Mouse (Mus musculus): Measurements from ENCODE around the gene Saxo1.
A peak's percentile ranks its signal among the peaks of the same experiment; 100 is the strongest.

The Saxo1 gene

GRCm38 (mm10) chr4:86529161-86529560 lies 29.0 kb downstream of the Saxo1 start:
- ATAC-seq (ENCODE audit: insufficient number of reproducible peaks, low FRiP score, low TSS enrichment), result peak; percentile 78

- ATAC-seq (ENCODE audit: insufficient number of reproducible peaks, low FRiP score, low TSS enrichment), result no peak
These were observed 30.7 kb downstream of the Saxo1 start for GRCm38 (mm10) chr4:86527162-86528136.

GRCm38 (mm10) chr4:86524483-86524882 lies 33.6 kb downstream of the Saxo1 start:
- no peak for ATAC-seq (ENCODE audit: insufficient number of reproducible peaks, low FRiP score, low TSS enrichment)

DNA sequence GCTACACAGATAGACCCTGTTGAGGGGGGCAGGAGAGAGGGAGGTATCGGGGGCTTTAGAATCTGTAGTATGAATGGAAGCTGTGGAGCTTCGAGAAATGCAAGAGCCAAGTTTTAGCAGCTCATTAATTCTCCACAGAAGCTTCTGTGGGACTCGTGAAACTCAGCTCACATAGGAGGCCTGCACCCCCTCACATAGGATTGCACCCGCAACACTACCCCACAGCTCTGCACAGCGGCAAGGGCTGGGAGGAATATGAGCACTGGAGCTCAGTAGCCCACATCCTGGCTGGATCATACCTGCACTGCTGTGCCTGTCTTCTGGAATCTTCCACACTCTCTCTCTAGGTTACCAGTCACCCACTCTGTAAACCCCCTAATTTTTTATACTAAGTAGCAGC lies 34.4 kb downstream of the Saxo1 start:
- no peak for ATAC-seq (ENCODE audit: insufficient number of reproducible peaks, low FRiP score, low TSS enrichment)

DNA sequence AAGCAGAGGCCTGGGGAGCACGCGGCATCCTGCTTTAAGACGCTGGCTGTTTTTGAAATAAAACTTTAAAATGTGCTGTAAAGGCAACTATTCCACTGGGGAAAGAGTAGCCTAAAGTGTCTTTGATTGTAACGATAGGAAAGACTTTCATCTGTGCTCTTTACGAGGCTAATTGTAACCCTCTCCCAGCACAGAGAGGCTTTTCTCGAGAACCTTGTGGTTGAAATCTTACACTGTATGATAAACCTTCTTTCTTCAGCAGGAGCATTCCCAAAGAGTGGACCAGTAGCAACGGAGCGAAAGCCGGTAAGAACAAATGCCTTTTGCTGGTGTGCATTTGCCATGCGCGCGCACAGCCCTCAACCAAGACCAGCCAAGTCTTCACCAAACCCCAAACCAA lies 37.4 kb downstream of the Saxo1 start:
- no peak for ATAC-seq (ENCODE audit: insufficient number of reproducible peaks, low FRiP score, low TSS enrichment)

- ATAC-seq (ENCODE audit: insufficient number of reproducible peaks, low FRiP score, low TSS enrichment), result no peak
These were observed 38.2 kb downstream of the Saxo1 start for GRCm38 (mm10) chr4:86519953-86520352.

DNA sequence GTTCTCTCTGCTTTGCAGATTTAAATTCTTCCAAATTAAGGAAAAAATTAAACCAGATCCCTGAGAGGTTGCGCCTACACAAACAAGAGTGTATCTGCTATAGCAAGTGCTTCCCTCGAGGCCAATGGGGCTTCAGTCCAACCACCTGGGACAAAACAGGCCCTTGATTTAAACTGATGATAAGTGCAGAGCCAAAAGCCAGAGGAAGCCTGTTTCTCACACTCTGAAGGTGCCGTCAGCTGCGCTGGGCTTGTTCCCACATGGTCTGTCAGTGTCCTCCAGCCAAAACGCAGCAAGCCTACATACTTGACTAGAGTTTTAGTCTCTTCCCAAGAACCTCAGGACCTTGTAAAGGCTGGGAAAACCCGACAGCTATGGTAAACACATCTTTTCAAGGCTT lies 53.5 kb downstream of the Saxo1 start:
- no peak for ATAC-seq (ENCODE audit: insufficient number of reproducible peaks, low FRiP score, low TSS enrichment)

DNA sequence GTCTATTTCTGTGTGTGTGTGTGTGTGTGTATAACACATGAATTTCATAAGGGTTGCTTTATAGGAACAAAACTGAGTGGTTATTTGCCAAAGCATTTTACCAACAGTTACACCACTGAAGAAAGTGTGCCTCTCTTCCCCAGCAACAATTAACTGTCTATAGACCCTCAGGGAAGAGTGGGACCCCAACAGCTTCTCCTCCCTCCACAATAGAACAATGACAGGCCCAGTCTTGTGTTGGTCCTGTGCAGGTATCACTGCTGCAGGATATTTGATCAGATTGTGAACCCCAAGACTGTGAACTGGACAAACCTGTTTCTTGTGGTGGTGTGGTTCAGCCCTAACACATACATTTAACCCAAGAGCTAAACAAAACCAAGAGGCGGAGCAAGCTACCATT lies 58.6 kb downstream of the Saxo1 start:
- no peak for ATAC-seq (ENCODE audit: insufficient number of reproducible peaks, low FRiP score, low TSS enrichment)

- no peak for ATAC-seq (ENCODE audit: insufficient number of reproducible peaks, low FRiP score, low TSS enrichment)
These were observed 59.4 kb downstream of the Saxo1 start for GRCm38 (mm10) chr4:86498754-86499153.

GRCm38 (mm10) chr4:86489128-86489527 lies 69.0 kb downstream of the Saxo1 start:
- ATAC-seq (ENCODE audit: insufficient number of reproducible peaks, low FRiP score, low TSS enrichment), result no peak

DNA sequence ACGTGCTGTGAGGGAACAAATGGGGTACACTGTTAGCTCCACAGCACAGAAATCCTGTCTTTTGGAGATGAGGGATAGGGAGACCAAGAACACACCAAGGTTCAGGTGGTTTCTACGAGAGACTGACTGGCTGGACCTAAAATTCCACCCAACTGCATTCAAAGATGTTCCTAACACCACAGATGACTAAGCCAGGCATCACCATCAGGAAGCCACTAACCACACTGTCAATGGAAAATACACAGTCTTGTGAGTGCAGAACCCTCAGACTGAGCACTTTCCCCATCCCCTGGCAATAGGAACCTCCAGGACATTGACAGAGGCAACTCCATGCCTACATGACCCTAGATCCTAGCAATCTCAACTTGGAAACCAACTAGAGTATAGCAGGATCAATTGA lies 71.2 kb downstream of the Saxo1 start:
- ATAC-seq (ENCODE audit: insufficient number of reproducible peaks, low FRiP score, low TSS enrichment), result no peak

GRCm38 (mm10) chr4:86486491-86486890 lies 71.6 kb downstream of the Saxo1 start:
- no peak for ATAC-seq (ENCODE audit: insufficient number of reproducible peaks, low FRiP score, low TSS enrichment)

DNA sequence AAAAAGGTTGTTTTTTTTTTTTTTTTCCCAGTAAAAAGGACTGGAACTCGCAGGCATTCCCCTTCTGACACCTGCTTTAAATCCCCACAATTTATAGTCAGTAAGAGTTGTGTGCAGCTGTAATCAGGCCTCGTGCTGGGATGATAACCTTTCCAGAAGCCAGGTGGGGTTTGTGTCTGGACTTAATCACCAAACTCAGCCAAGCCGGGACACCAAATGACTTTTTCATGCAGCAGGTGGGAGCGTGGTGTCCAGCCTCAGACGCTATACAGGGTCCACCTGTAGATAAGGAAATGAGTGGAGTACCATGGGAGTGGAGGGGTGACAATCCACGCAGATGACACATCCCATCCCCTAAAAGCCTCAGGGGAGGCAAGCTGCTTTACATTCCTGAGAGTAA lies 73.1 kb downstream of the Saxo1 start:
- ATAC-seq (ENCODE audit: insufficient number of reproducible peaks, low FRiP score, low TSS enrichment), result no peak

DNA sequence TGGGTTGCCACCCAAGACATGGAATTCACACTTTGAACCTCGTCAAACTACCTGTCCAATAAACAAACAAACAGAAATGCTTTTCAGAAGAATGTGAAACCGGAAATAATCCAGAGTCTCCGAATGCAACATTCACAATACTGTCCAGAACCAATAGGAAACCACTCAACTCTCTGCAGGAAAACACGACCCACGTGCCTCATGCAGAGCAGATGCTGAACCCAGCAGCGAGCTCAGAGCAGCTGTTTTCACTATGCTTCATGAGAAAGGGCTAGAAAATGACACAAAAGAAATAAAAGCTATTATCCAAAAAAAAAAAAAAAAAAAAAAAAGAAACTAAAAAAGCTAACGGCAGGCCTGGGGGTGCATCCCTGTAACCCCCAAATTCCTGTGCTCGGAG lies 74.4 kb downstream of the Saxo1 start:
- no peak for ATAC-seq (ENCODE audit: insufficient number of reproducible peaks, low FRiP score, low TSS enrichment)

GRCm38 (mm10) chr4:86483013-86483615 lies 75.0 kb downstream of the Saxo1 start:
- ATAC-seq (ENCODE audit: insufficient number of reproducible peaks, low FRiP score, low TSS enrichment), result no peak

DNA sequence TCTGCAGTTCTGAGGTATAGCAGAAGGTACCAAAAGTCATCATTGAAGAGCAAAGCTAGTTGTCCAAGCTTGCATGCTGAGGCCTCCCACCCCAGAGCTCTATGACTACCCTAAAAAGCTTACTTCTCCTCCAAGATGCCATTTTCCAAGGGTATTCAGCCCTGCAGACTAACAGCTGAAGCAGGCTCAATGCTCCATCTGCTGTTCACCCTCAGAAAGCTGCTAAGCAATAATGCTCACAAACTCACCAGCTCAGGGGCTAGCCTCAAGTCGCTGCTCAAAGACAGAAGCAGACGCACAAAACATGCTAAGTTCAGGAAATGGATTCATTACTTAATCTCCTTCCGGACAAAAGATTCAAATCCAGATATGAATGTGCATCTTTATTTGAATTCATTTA lies 77.2 kb downstream of the Saxo1 start:
- ATAC-seq (ENCODE audit: insufficient number of reproducible peaks, low FRiP score, low TSS enrichment), result no peak

- no peak for ATAC-seq (ENCODE audit: insufficient number of reproducible peaks, low FRiP score, low TSS enrichment)
These were observed 93.3 kb downstream of the Saxo1 start for GRCm38 (mm10) chr4:86464808-86465207.

DNA sequence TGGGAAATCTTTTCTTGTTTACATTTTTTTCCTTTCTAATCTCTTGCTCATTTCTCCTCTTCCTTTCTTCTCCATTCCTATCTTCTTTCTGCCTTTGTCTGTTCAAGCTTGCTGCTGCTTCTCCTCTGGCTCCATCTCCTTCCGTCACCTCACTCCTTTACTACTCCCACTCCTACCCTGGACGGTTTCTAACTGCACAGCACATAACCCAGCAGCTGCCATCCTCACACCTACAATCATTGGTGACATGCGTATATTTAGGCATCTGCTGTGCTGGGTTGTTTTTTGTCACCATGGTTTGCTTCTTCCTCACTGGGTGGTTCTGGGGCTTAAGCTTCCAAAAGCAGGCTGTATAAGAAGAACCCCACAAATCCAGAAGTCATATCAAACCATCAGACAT lies 107.7 kb downstream of the Saxo1 start:
- no peak for ATAC-seq (ENCODE audit: insufficient number of reproducible peaks, low FRiP score, low TSS enrichment)

DNA sequence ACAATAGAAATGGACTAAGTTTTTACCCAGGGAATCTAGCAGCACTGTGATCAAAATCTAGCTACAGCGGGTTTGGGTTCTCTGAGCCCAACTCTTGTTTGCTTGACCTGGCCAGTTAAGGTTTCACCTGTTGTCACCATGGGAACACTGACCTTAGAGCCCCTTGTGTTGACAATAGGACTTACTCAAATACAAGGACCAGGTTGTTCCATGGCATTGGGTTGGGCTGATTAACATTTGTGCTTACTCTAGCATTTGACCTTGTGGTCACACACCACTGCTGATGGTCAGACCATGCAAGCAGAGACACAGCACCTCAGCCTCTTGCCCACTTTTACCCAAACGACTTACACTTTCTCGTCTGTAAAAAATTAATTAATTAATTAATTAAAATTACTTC lies 121.8 kb downstream of the Saxo1 start:
- ATAC-seq (ENCODE audit: insufficient number of reproducible peaks, low FRiP score, low TSS enrichment), result no peak

- no peak for ATAC-seq (ENCODE audit: insufficient number of reproducible peaks, low FRiP score, low TSS enrichment)
These were observed 122.5 kb downstream of the Saxo1 start for GRCm38 (mm10) chr4:86435631-86436030.

- no peak for ATAC-seq (ENCODE audit: insufficient number of reproducible peaks, low FRiP score, low TSS enrichment)
These were observed 129.9 kb downstream of the Saxo1 start for GRCm38 (mm10) chr4:86428091-86428745.
